Mouse (Mus musculus): ENCODE data around the gene Uox.

GRCm38 (mm10) chr3:146651217-146651616 is 81.0 kb downstream of the Uox start, which contains the start of gene 4930503B20Rik:
- TF ChIP-seq CTCF (IDR thresholded peaks at IDR 0.05; ENCODE audit: low read depth, low read length) (no peak), POLR2A (IDR thresholded peaks at IDR 0.05; ENCODE audit: extremely low read depth, insufficient read depth, low read length) (no peak)
